Mouse (Mus musculus) liver, postnatal 0 days (tissue): Measurements from ENCODE around the gene Dpf1. TPM values are rescaled to one million over a fixed set of nuclear protein-coding genes. Genes with fewer than 3 reads are reported as not detected.

ENCODE experiments used
- ATAC-seq: fragments of 200-750 bp; cut with Nextera tagmentation; 2 replicates; pipeline ENCODE4 v1.8.0; 2017; ENCODE audit warnings: mild to moderate bottlenecking, moderate library complexity
- DNase-seq: peaks from one replicate; pipeline ENCODE4 v3.0.0-alpha.2; 2016
- H3K27ac ChIP-seq: fragments of 300-500 bp; sonication (generic); 2 replicates; pipeline ENCODE4 v1.5.1; 2014; ENCODE audit warnings: antibody characterized with exemption, moderate library complexity, mild to moderate bottlenecking, low read depth
- H3K27me3 ChIP-seq: fragments of 300-500 bp; sonication (generic); 2 replicates; pipeline ENCODE4 v1.6.1; 2014; ENCODE audit warnings: low read length, control low read depth, mixed read lengths; ENCODE audit not compliant: insufficient read depth
- H3K36me3 ChIP-seq: fragments of 300-500 bp; sonication (generic); replicated peaks from 2 replicates; pipeline ENCODE4 v1.6.1; 2014; ENCODE audit warnings: mild to moderate bottlenecking, control low read depth, low read length, moderate library complexity, mixed read lengths; ENCODE audit not compliant: insufficient read depth
- H3K4me1 ChIP-seq: fragments of 300-500 bp; sonication (generic); 2 replicates; pipeline ENCODE4 v1.6.1; 2014; ENCODE audit warnings: antibody characterized with exemption, mild to moderate bottlenecking, control low read depth; ENCODE audit not compliant: insufficient read depth
- H3K4me2 ChIP-seq: fragments of 300-500 bp; sonication (generic); 2 replicates; pipeline ENCODE4 v1.6.1; 2014; ENCODE audit warnings: low read depth, mild to moderate bottlenecking, low read length, moderate library complexity, mixed read lengths
- H3K4me3 ChIP-seq: fragments of 300-500 bp; sonication (generic); 2 replicates; pipeline ENCODE4 v1.5.1; 2014; ENCODE audit warnings: low read depth, low read length
- H3K9ac ChIP-seq: fragments of 300-500 bp; sonication (generic); replicated peaks from 2 replicates; pipeline ENCODE4 v1.6.1; 2014; ENCODE audit warnings: mild to moderate bottlenecking, moderate library complexity
- H3K9me3 ChIP-seq: fragments of 300-500 bp; sonication (generic); 2 replicates; pipeline ENCODE4 v1.6.1; 2016; ENCODE audit warnings: mild to moderate bottlenecking, control low read depth, low read length, mixed read lengths
- CTCF ChIP-seq: sonication (generic); IDR thresholded peaks from 2 replicates; pipeline ENCODE4 v1.5.1; 2016; ENCODE audit warnings: antibody characterized with exemption, low read depth
- EP300 ChIP-seq: IDR thresholded peaks from 2 replicates; pipeline ENCODE4 v1.6.1; 2016; ENCODE audit warnings: antibody characterized with exemption, low read depth, mild to moderate bottlenecking
- WGBS: fragments of 180-500 bp; shearing (Covaris S2); extraction: QIAGEN DNeasy Blood & Tissue Kit; methylation state at CpG from one replicate; pipeline ENCODE4 v1.1.7; 2014; ENCODE audit not compliant: insufficient replicate concordance; 5-methylcytosine and 5-hydroxymethylcytosine counted together
- polyA plus RNA-seq: library from polyadenylated mRNA; unstranded; fragments of >200 nt; fragmentation: Nextera tagmentation; extraction: Ambion mirVana; gene quantifications from 2 replicates; pipeline ENCODE4 v1.2.1, GENCODE M21; 2015

The Dpf1 gene
- polyA plus RNA-seq, 1 experiment from 2014 or later: 0.63 TPM

- peaks cover 53% of the 10 kb centered on the region for H3K4me1 ChIP-seq
- H3K27ac ChIP-seq: no peak overlapping the region
Observed at GRCm38 (mm10) chr7:29336795-29337319, 33.1 kb downstream of the Dpf1 start.

DNA sequence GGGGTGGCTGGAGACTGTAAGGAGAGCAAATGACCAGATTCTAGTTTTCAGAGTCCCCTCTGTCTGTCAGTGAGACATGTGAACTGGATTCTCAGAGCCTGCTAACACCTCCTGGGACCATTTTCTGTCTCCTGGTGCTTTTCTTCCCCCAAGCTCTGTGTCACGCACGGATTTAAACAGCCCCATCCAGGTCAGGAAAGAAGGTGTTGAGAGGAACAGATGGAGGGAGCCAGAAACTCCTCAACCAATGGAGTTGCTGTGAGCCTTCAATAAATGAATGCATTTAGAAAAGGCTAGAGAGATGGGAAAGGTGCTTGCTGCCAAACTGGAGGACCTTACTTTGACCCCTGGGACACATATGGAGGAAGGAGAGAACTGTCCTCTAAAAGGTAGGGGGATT is 34.0 kb downstream of the Dpf1 start:
- no peak overlapping the region for H3K9ac ChIP-seq
- no peak overlapping the region for H3K4me3 ChIP-seq
- no peak for TF ChIP-seq CTCF
- no peak for TF ChIP-seq EP300
- peak overlapping the region; percentile 90 for H3K27ac ChIP-seq
- 80% methylated on average over 2 of the region's 2 CpGs for WGBS
- ATAC-seq (no peak), DNase-seq (no peak)
- peaks cover 63% of the 10 kb centered on the region for H3K4me1 ChIP-seq
- no peaks in the 10 kb centered on the region for H3K27me3 ChIP-seq
- no peaks in the 10 kb centered on the region for H3K36me3 ChIP-seq
- H3K4me2 ChIP-seq: peak overlapping the region; percentile 73
- no peaks in the 10 kb centered on the region for H3K9me3 ChIP-seq

More at GRCm38 (mm10) chr7:29336795-29337319, 33.1 kb downstream of the Dpf1 start:
- Histone ChIP-seq H3K27me3 (no peaks in the 10 kb centered on the region), H3K4me2 (no peak overlapping the region), H3K9me3 (no peaks in the 10 kb centered on the region), H3K36me3 (peaks cover 2% of the 10 kb centered on the region; the same call in 1 of the 2 replicates), H3K4me3 (no peak overlapping the region), H3K9ac (no peak overlapping the region)
- 69% methylated on average over 9 of the region's 9 CpGs for WGBS
- DNase-seq (no peak), ATAC-seq (no peak)
- TF ChIP-seq EP300 (no peak), CTCF (peak; percentile 48)

DNA sequence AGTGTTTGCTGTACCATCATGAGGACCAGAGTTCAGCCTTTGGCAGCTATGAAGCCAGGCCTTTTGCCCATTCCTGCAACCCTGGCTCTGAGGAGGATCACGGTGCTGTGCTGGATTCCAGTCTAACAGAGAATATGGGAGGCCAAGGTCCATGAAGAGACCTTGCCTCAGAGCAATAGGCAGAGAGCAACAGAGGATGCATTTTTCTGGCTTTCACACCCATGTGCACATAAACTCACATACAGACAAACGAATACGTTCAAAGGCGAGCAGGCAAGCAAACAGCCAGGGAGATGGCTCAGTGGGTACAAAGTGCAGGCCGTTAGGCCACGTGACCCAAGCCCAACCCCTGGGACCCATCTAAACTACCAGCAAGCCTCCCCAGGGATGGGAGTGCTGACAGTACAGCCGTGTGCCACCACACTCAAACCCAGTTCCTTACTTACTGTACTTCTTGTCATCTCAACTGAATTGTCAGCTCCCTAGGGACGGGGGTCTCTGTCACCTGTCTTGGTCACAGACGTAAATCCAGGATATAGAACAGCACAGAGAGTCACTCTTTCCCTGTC is 34.7 kb downstream of the Dpf1 start:
- DNase-seq (peak; percentile 76), ATAC-seq (peak; percentile 78)
- H3K4me2 ChIP-seq: peak overlapping the region; percentile 73
- H3K9ac ChIP-seq: peak overlapping the region; percentile 31
- peak overlapping the region; percentile 90 for H3K27ac ChIP-seq
- no peaks in the 10 kb centered on the region for H3K27me3 ChIP-seq
- WGBS: 33% methylated on average over 9 of the region's 9 CpGs
- TF ChIP-seq EP300 (no peak), CTCF (no peak)
- H3K4me3 ChIP-seq: peak overlapping the region; percentile 27
- H3K9me3 ChIP-seq: no peaks in the 10 kb centered on the region
- peaks cover 61% of the 10 kb centered on the region for H3K4me1 ChIP-seq
- H3K36me3 ChIP-seq: no peaks in the 10 kb centered on the region

GRCm38 (mm10) chr7:29338984-29339679 is 35.4 kb downstream of the Dpf1 start:
- Histone ChIP-seq H3K9ac (peak overlapping the region; percentile 31), H3K36me3 (no peaks in the 10 kb centered on the region), H3K4me3 (peak overlapping the region; percentile 27), H3K9me3 (no peaks in the 10 kb centered on the region), H3K27ac (peak overlapping the region; percentile 90), H3K27me3 (no peaks in the 10 kb centered on the region), H3K4me1 (peaks cover 58% of the 10 kb centered on the region), H3K4me2 (peak overlapping the region; percentile 73)
- TF ChIP-seq CTCF (no peak), EP300 (peak; percentile 96)
- peak; percentile 72 for DNase-seq
- 28% methylated on average over 14 of the region's 14 CpGs for WGBS
- peak; percentile 82 for ATAC-seq

DNA sequence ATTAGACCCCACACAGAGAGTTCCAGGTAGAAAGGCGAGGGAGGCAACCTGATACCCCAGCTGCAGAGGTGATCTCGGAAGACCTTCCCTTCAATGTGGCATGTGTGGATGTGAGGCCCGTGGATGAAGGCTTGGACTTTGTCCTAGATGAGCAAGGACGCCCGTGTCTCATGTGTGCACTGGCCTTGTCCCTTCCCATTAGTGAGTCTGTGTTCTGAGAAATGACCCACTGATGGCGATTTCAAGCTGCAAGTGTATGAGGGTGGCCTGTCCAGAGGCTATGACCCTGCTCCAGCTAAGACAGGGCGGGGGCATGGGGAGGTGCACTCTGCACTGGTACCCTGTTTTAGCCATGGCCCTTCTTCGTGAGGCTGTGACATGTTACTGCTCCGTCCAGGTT is 36.5 kb downstream of the Dpf1 start:
- Histone ChIP-seq H3K4me3 (no peak overlapping the region), H3K36me3 (no peaks in the 10 kb centered on the region), H3K4me2 (no peak overlapping the region), H3K27ac (no peak overlapping the region), H3K27me3 (no peaks in the 10 kb centered on the region), H3K9ac (no peak overlapping the region), H3K9me3 (no peaks in the 10 kb centered on the region), H3K4me1 (peaks cover 52% of the 10 kb centered on the region)
- no peak for DNase-seq
- TF ChIP-seq EP300 (no peak), CTCF (no peak)
- whole genome bisulfite sequencing: 86% methylated on average over 9 of the region's 9 CpGs
- ATAC-seq: no peak

- Histone ChIP-seq H3K9me3 (no peaks in the 10 kb centered on the region), H3K27me3 (no peaks in the 10 kb centered on the region), H3K4me1 (peaks cover 46% of the 10 kb centered on the region), H3K27ac (no peak overlapping the region), H3K4me3 (no peak overlapping the region), H3K4me2 (no peak overlapping the region), H3K36me3 (no peaks in the 10 kb centered on the region), H3K9ac (no peak overlapping the region)
- no peak for ATAC-seq
- 58% methylated on average over 8 of the region's 8 CpGs for WGBS
- no peak for DNase-seq
- TF ChIP-seq EP300 (no peak), CTCF (no peak)
Observed at GRCm38 (mm10) chr7:29340838-29341237, 37.1 kb downstream of the Dpf1 start.
